Mouse (Mus musculus): Measurements from ENCODE around the gene Uso1.

Uso1 gene

GRCm38 (mm10) chr5:92239333-92240232, 101.8 kb downstream of the Uso1 start:
- peak; percentile 92 for ATAC-seq (ENCODE audit: low TSS enrichment)

- peak; percentile 66 for ATAC-seq (ENCODE audit: low TSS enrichment)
Measured at GRCm38 (mm10) chr5:92240769-92241168, 103.0 kb downstream of the Uso1 start.

GRCm38 (mm10) chr5:92244900-92245299, 107.2 kb downstream of the Uso1 start:
- no peak for ATAC-seq (ENCODE audit: low TSS enrichment)

- no peak for ATAC-seq (ENCODE audit: low TSS enrichment)
Measured at GRCm38 (mm10) chr5:92245483-92245882, 107.7 kb downstream of the Uso1 start.

- no peak for ATAC-seq (ENCODE audit: low TSS enrichment)
Measured at GRCm38 (mm10) chr5:92248614-92249013, 110.9 kb downstream of the Uso1 start.

DNA sequence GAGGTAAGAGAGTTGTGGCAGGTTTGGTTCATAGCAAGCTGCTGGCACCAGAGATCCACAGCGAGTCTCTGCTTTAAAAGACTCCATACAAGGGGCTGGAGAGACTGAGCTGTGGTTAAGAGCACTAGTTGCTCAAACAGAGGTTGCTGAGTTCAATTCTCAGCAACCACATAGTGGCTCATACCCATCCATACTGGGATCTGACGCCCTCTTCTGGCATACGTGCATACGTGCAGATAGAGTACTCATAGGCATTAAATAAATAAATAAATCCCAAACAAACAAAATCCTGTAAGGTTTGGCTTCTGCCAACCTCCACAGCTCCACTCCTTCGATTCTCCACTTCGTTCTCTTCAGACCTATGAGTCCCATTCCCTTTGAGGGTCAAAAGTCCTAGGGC, 114.3 kb downstream of the Uso1 start:
- ATAC-seq (ENCODE audit: low TSS enrichment), result no peak

Measured in frontal cortex, adult (tissue).